Comparison of ENCODE assay signal across 8 mouse cellular contexts in the genomic region with DNA sequence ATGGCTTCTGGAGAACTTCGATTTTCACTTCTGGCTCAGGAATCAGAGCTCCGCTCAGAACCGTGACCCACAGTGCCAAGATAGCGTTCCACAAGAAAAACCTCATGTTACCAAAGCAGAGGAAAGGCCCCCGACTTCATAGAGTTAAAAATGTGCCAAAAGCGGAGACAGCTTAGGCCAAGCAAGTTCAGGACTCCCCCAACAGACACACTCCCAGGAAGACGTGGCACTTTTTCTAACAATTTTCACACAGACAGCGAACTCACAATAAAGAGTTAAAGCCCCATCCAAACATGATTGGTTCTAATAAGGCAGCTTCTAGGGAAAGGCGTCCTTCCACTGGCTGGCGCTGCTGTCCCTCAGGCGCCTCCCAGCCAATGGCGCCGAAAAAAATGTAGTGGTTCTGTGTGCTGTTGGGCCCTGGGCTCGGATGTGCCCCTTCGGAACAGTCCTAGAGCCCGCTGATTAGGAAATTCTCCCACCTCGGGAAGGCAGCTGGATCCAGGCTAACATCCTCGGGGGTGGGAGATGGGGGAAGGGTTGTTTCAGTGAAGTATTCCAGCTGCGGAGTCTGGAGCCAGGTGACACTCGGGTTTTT. TPM values are rescaled to one million over a fixed set of nuclear protein-coding genes. Genes with fewer than 3 reads are reported as not detected.
A peak's percentile ranks its signal among the peaks of the same experiment; 100 is the strongest.
DNase-seq lines count a peak whose midpoint lies in the region; ATAC-seq and TF ChIP-seq lines count a peak whose summit lies in the region.

No protein-coding gene starts in this region.

- H3K4me1 ChIP-seq in embryonic facial prominence, embryonic 13.5 days, result peaks cover 44% of the 10 kb centered on the region
- peaks cover 5% of the 10 kb centered on the region; the same call in 1 of the 2 replicates for H3K4me1 ChIP-seq in limb, embryonic 11.5 days (ENCODE audit: control insufficient read depth, insufficient read depth, low read length)
- H3K4me1 ChIP-seq in midbrain, embryonic 13.5 days (replicated peaks), result peaks cover 39% of the 10 kb centered on the region
- peaks cover 7% of the 10 kb centered on the region; the same call in 1 of the 2 replicates for H3K4me1 ChIP-seq in small intestine, adult 2 months (ENCODE audit: control insufficient read depth, insufficient read depth, insufficient read length, low read length)

- H3K36me3 ChIP-seq in embryonic facial prominence, embryonic 13.5 days, result no peaks in the 10 kb centered on the region
- H3K36me3 ChIP-seq in limb, embryonic 11.5 days (ENCODE audit: control insufficient read depth, insufficient read depth, low read length), result no peaks in the 10 kb centered on the region
- H3K36me3 ChIP-seq in midbrain, embryonic 13.5 days, result no peaks in the 10 kb centered on the region
- no peaks in the 10 kb centered on the region for H3K36me3 ChIP-seq in small intestine, adult 2 months (ENCODE audit: control insufficient read depth, insufficient read depth, low read length)

- peak; percentile 98 for DNase-seq in 3T3-L1 (ENCODE audit: low read depth, low spot score)
- DNase-seq in adrenal gland, postnatal 4 days (ENCODE audit: low spot score in 2 of 2), result peak; percentile 72 to 80
- peak; percentile 97 for DNase-seq in heart, adult 18-20 months
- peak; percentile 94 for DNase-seq in kidney, adult 18-20 months
- DNase-seq in limb, embryonic 11.5 days (ENCODE audit: low spot score), result peak; percentile 87

- no peaks in the 10 kb centered on the region for H3K27me3 ChIP-seq in embryonic facial prominence, embryonic 13.5 days
- H3K27me3 ChIP-seq in limb, embryonic 11.5 days (ENCODE audit: control insufficient read depth, insufficient read depth, low read length), result no peaks in the 10 kb centered on the region
- H3K27me3 ChIP-seq in midbrain, embryonic 13.5 days, result no peaks in the 10 kb centered on the region
- no peaks in the 10 kb centered on the region for H3K27me3 ChIP-seq in small intestine, adult 2 months (ENCODE audit: control insufficient read depth, insufficient read depth, low read length)

- WGBS in embryonic facial prominence, embryonic 13.5 days, result under 1% methylated on average over 20 of the region's 20 CpGs
- under 1% methylated on average over 20 of the region's 20 CpGs for WGBS in limb, embryonic 11.5 days
- WGBS in midbrain, embryonic 13.5 days, result under 1% methylated on average over 20 of the region's 20 CpGs
- 1% methylated on average over 20 of the region's 20 CpGs for WGBS in small intestine, adult 2 months

- no peaks in the 10 kb centered on the region for H3K9me3 ChIP-seq in embryonic facial prominence, embryonic 13.5 days
- no peaks in the 10 kb centered on the region for H3K9me3 ChIP-seq in limb, embryonic 11.5 days (ENCODE audit: control insufficient read depth, low read length)
- H3K9me3 ChIP-seq in midbrain, embryonic 13.5 days, result no peaks in the 10 kb centered on the region

- peak overlapping the region; percentile 61 for H3K4me3 ChIP-seq in embryonic facial prominence, embryonic 13.5 days
- peak overlapping the region; percentile 48 for H3K4me3 ChIP-seq in limb, embryonic 11.5 days (ENCODE audit: low read depth, low read length)
- H3K4me3 ChIP-seq in midbrain, embryonic 13.5 days (replicated peaks), result peak overlapping the region; percentile 53
- H3K4me3 ChIP-seq in small intestine, adult 2 months (ENCODE audit: low read depth, low read length), result peak overlapping the region; percentile 97

- peak overlapping the region; percentile 71 for H3K4me2 ChIP-seq in embryonic facial prominence, embryonic 13.5 days
- peak overlapping the region; percentile 64 for H3K4me2 ChIP-seq in limb, embryonic 11.5 days (ENCODE audit: low read depth, severe bottlenecking)
- peak overlapping the region; percentile 67 for H3K4me2 ChIP-seq in midbrain, embryonic 13.5 days (replicated peaks)

- TF ChIP-seq POLR2A in small intestine, adult 2 months (IDR thresholded peaks at IDR 0.05; ENCODE audit: low read depth, low read length), result 0 out of 2 replicates have a peak, but pooled peaks have one; percentile 13

- ATAC-seq in embryonic facial prominence, embryonic 13.5 days (ENCODE audit: insufficient number of reproducible peaks, insufficient read depth, low FRiP score, low TSS enrichment, low read depth), result peak; percentile 81
- peak; percentile 74 for ATAC-seq in limb, embryonic 11.5 days (ENCODE audit: insufficient number of reproducible peaks, low FRiP score, low TSS enrichment, low read depth)
- ATAC-seq in midbrain, embryonic 13.5 days, result peak; percentile 89

- peak overlapping the region; percentile 77 for H3K9ac ChIP-seq in embryonic facial prominence, embryonic 13.5 days
- H3K9ac ChIP-seq in limb, embryonic 11.5 days (ENCODE audit: low read length), result peak overlapping the region; percentile 67
- H3K9ac ChIP-seq in midbrain, embryonic 13.5 days (replicated peaks), result peak overlapping the region; percentile 65

- H3K27ac ChIP-seq in embryonic facial prominence, embryonic 13.5 days, result peak overlapping the region; percentile 74
- H3K27ac ChIP-seq in limb, embryonic 11.5 days (replicated peaks; ENCODE audit: low read depth, low read length), result no peak overlapping the region
- peak overlapping the region; percentile 45 for H3K27ac ChIP-seq in midbrain, embryonic 13.5 days
- peak overlapping the region; percentile 49; the same call in 1 of the 2 replicates for H3K27ac ChIP-seq in small intestine, adult 2 months (ENCODE audit: insufficient read depth, low read depth, low read length)

- no peak for TF ChIP-seq CTCF in small intestine, adult 2 months (IDR thresholded peaks at IDR 0.05; ENCODE audit: extremely low read depth, insufficient read length, insufficient replicate concordance, low read depth, low read length)

RNA-seq across cellular contexts. Expression of gene Plekha8, which starts 1.9 kb away (rescaled TPM):
- total RNA-seq in adrenal gland, postnatal 4 days (2021), result 10 to 100 TPM; 18.3 to 18.7 TPM
- 12.0 and 12.5 TPM in 2 replicates for polyA plus RNA-seq in embryonic facial prominence, embryonic 13.5 days (2015; fragmentation: Nextera tagmentation; extraction: Ambion mirVana)
- total RNA-seq in heart, adult 18-20 months (2021), result 1 to 10 TPM; 9.1 to 9.9 TPM
- 26.5 and 28.8 TPM in 2 replicates for polyA plus RNA-seq in limb, embryonic 11.5 days (2014; fragmentation: Nextera tagmentation; extraction: Ambion mirVana)
- polyA plus RNA-seq in midbrain, embryonic 13.5 days (2015; fragmentation: Nextera tagmentation; extraction: Ambion mirVana), result 11.8 and 12.2 TPM in 2 replicates
- 3.5 and 5.1 TPM in 2 replicates for polyA plus RNA-seq in small intestine, adult 2 months (2012; rRNA removed)

RNA-seq across cellular contexts. Expression of gene Fkbp14, which starts 4.1 kb away (rescaled TPM):
- total RNA-seq in adrenal gland, postnatal 4 days (2021), result 10 to 100 TPM; 30.5 to 30.7 TPM
- 37.9 and 41.4 TPM in 2 replicates for polyA plus RNA-seq in embryonic facial prominence, embryonic 13.5 days (2015; fragmentation: Nextera tagmentation; extraction: Ambion mirVana)
- total RNA-seq in heart, adult 18-20 months (2021), result 10 to 100 TPM in 1 of 2 experiments, 1 to 10 TPM in 1; 8.9 to 11.6 TPM
- polyA plus RNA-seq in limb, embryonic 11.5 days (2014; fragmentation: Nextera tagmentation; extraction: Ambion mirVana), result 19.2 and 20.4 TPM in 2 replicates
- 7.9 and 8.2 TPM in 2 replicates for polyA plus RNA-seq in midbrain, embryonic 13.5 days (2015; fragmentation: Nextera tagmentation; extraction: Ambion mirVana)
- polyA plus RNA-seq in small intestine, adult 2 months (2012; rRNA removed), result 0.27 and 0.30 TPM in 2 replicates

RNA-seq across cellular contexts. Expression of gene Scrn1, which starts 26.7 kb away (rescaled TPM):
- total RNA-seq in adrenal gland, postnatal 4 days (2021), result 10 to 100 TPM; 29.9 to 33.5 TPM
- polyA plus RNA-seq in embryonic facial prominence, embryonic 13.5 days (2015; fragmentation: Nextera tagmentation; extraction: Ambion mirVana), result 7.3 and 11.0 TPM in 2 replicates
- total RNA-seq in heart, adult 18-20 months (2021), result 1 to 10 TPM; 5.0 to 5.9 TPM
- 8.5 and 9.1 TPM in 2 replicates for polyA plus RNA-seq in limb, embryonic 11.5 days (2014; fragmentation: Nextera tagmentation; extraction: Ambion mirVana)
- polyA plus RNA-seq in midbrain, embryonic 13.5 days (2015; fragmentation: Nextera tagmentation; extraction: Ambion mirVana), result 91.2 and 96.6 TPM in 2 replicates
- polyA plus RNA-seq in small intestine, adult 2 months (2012; rRNA removed), result 0.48 and 0.53 TPM in 2 replicates
